Mouse (Mus musculus) C2C12 (cell line): ENCODE measurements around the gene Gzmb.

Experiments
- CTCF ChIP-seq: IDR thresholded peaks from one replicate; pipeline ENCODE4 v1.5.1; 2011; ENCODE audit not compliant: control insufficient read depth, insufficient read depth, insufficient read length
- MAX ChIP-seq: IDR thresholded peaks from one replicate; pipeline ENCODE4 v1.6.1; 2011; ENCODE audit warnings: mild to moderate bottlenecking, control low read depth
- USF1 ChIP-seq: IDR thresholded peaks from one replicate; pipeline ENCODE4 v1.6.1; 2011; ENCODE audit warnings: low read depth, mild to moderate bottlenecking, control low read depth, moderate library complexity

- TF ChIP-seq CTCF (no peak), MAX (no peak), USF1 (no peak)
These were observed 21.8 kb upstream of the Gzmb start for GRCm38 (mm10) chr14:56283816-56284215.
